Mouse (Mus musculus) hindbrain, embryonic 12.5 days (tissue): ENCODE results near the gene Prkca. TPM values are rescaled to one million over a fixed set of nuclear protein-coding genes. Genes with fewer than 3 reads are reported as not detected.

Experiments
- ATAC-seq: fragments of 200-750 bp; cut with Nextera tagmentation; 2 replicates; pipeline ENCODE4 v1.8.0; 2017; ENCODE audit warnings: moderate TSS enrichment; ENCODE audit not compliant: low FRiP score
- H3K27ac ChIP-seq: fragments of 300-500 bp; sonication (generic); 2 replicates; pipeline ENCODE4 v1.5.1; 2016; ENCODE audit warnings: mild to moderate bottlenecking
- H3K27me3 ChIP-seq: fragments of 300-500 bp; sonication (generic); 2 replicates; pipeline ENCODE4 v1.6.1; 2016; ENCODE audit warnings: mild to moderate bottlenecking
- H3K36me3 ChIP-seq: fragments of 300-500 bp; sonication (generic); 2 replicates; pipeline ENCODE4 v1.6.1; 2016; ENCODE audit warnings: mild to moderate bottlenecking
- H3K4me1 ChIP-seq: fragments of 300-500 bp; sonication (generic); 2 replicates; pipeline ENCODE4 v1.6.1; 2016
- H3K4me2 ChIP-seq: fragments of 300-500 bp; sonication (generic); replicated peaks from 2 replicates; pipeline ENCODE4 v1.6.1; 2016; ENCODE audit warnings: mild to moderate bottlenecking
- H3K4me3 ChIP-seq: fragments of 300-500 bp; sonication (generic); 2 replicates; pipeline ENCODE4 v1.5.1; 2016; ENCODE audit warnings: mild to moderate bottlenecking
- H3K9ac ChIP-seq: fragments of 300-500 bp; sonication (generic); 2 replicates; pipeline ENCODE4 v1.6.1; 2016; ENCODE audit warnings: mild to moderate bottlenecking, moderate library complexity
- H3K9me3 ChIP-seq: fragments of 300-500 bp; sonication (generic); replicated peaks from 2 replicates; pipeline ENCODE4 v1.6.1; 2016; ENCODE audit warnings: mild to moderate bottlenecking
- WGBS: fragments of 180-500 bp; shearing (Covaris S2); methylation state at CpG from one replicate; pipeline ENCODE4 v1.1.7; 2016; 5-methylcytosine and 5-hydroxymethylcytosine counted together
- polyA plus RNA-seq: library from polyadenylated mRNA; unstranded; fragments of >200 nt; fragmentation: Nextera tagmentation; extraction: Ambion mirVana; gene quantifications from 2 replicates; pipeline ENCODE4 v1.2.1, GENCODE M21; 2016

Prkca gene
- polyA plus RNA-seq, 1 experiment from 2014 or later = 8.3 TPM

GRCm38 (mm10) chr11:108267825-108268224 lies 75.9 kb downstream of the Prkca start:
- Histone ChIP-seq H3K9ac (no peak overlapping the region), H3K4me3 (no peak overlapping the region), H3K36me3 (no peaks in the 10 kb centered on the region), H3K4me1 (peaks cover 27% of the 10 kb centered on the region), H3K27ac (no peak overlapping the region), H3K4me2 (no peak overlapping the region), H3K27me3 (no peaks in the 10 kb centered on the region), H3K9me3 (no peaks in the 10 kb centered on the region)
- WGBS = 76% methylated on average over 7 of the region's 7 CpGs
- no peak for ATAC-seq

- H3K9me3 ChIP-seq = no peaks in the 10 kb centered on the region
- no peaks in the 10 kb centered on the region for H3K27me3 ChIP-seq
- no peak overlapping the region for H3K27ac ChIP-seq
- ATAC-seq = no peak
- H3K36me3 ChIP-seq = no peaks in the 10 kb centered on the region
- WGBS = 84% methylated on average over 3 of the region's 3 CpGs
- no peak overlapping the region for H3K4me3 ChIP-seq
- H3K4me1 ChIP-seq = peaks cover 27% of the 10 kb centered on the region
- H3K9ac ChIP-seq = no peak overlapping the region
- no peak overlapping the region for H3K4me2 ChIP-seq
Observed at GRCm38 (mm10) chr11:108267066-108267465, 76.7 kb downstream of the Prkca start.

GRCm38 (mm10) chr11:108263868-108264267 lies 79.9 kb downstream of the Prkca start:
- ATAC-seq = no peak
- WGBS = 70% methylated on average over 1 of the region's 1 CpGs

DNA sequence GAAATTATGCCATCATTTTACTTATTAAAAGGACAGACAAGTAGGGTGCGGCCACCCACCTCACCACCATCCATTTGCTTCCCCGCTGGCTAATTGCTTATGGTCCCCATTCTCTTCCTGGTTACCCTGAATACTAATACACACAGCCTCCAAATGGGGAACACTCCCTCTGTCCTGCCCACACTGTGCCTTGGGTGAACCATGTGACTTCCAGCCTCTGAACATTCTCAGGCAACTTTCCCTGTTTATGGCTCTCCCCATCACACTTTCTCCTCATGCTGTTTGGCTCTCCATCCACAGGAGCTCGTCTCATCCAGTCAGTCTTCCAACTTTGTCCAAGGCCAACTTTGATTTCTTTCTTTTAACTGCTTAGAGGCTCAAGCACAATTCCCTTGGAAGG lies 80.3 kb downstream of the Prkca start:
- WGBS = 76% methylated on average over 3 of the region's 3 CpGs
- ATAC-seq = no peak
- no peaks in the 10 kb centered on the region for H3K9me3 ChIP-seq
- no peak overlapping the region for H3K4me2 ChIP-seq
- no peaks in the 10 kb centered on the region for H3K36me3 ChIP-seq
- no peak overlapping the region for H3K27ac ChIP-seq
- peaks cover 19% of the 10 kb centered on the region for H3K4me1 ChIP-seq
- H3K9ac ChIP-seq = no peak overlapping the region
- H3K27me3 ChIP-seq = no peaks in the 10 kb centered on the region
- no peak overlapping the region for H3K4me3 ChIP-seq

More at GRCm38 (mm10) chr11:108263868-108264267, 79.9 kb downstream of the Prkca start:
- Histone ChIP-seq H3K9ac (no peak overlapping the region), H3K36me3 (no peaks in the 10 kb centered on the region), H3K27ac (no peak overlapping the region), H3K9me3 (no peaks in the 10 kb centered on the region), H3K4me3 (no peak overlapping the region), H3K4me2 (no peak overlapping the region), H3K4me1 (peaks cover 23% of the 10 kb centered on the region), H3K27me3 (no peaks in the 10 kb centered on the region)

DNA sequence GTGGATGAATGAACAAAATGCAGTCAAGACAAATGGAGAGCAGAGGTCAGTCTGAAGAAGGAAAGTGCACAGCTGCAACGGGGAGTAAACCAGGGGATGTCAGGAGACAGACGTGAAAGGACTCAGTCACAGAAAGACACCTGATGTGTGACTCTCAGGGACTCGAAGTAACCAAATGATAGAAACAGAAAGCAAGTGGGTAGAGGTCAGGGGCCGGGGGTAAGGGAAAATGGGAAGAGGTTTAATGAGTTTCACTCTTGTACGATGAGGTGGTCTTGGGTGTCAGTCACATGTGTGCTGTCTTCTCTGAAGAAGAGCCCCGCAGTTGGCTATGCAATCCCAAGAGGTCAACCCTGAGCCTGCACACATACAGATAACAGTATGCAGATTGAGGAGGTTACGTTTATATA lies 82.0 kb downstream of the Prkca start:
- no peak overlapping the region for H3K4me2 ChIP-seq
- no peaks in the 10 kb centered on the region for H3K9me3 ChIP-seq
- WGBS = 39% methylated on average over 7 of the region's 7 CpGs
- H3K27ac ChIP-seq = no peak overlapping the region
- H3K9ac ChIP-seq = no peak overlapping the region
- H3K27me3 ChIP-seq = no peaks in the 10 kb centered on the region
- no peak for ATAC-seq
- peaks cover 10% of the 10 kb centered on the region; the same call in 1 of the 2 replicates for H3K4me1 ChIP-seq
- no peak overlapping the region for H3K4me3 ChIP-seq
- no peaks in the 10 kb centered on the region for H3K36me3 ChIP-seq

DNA sequence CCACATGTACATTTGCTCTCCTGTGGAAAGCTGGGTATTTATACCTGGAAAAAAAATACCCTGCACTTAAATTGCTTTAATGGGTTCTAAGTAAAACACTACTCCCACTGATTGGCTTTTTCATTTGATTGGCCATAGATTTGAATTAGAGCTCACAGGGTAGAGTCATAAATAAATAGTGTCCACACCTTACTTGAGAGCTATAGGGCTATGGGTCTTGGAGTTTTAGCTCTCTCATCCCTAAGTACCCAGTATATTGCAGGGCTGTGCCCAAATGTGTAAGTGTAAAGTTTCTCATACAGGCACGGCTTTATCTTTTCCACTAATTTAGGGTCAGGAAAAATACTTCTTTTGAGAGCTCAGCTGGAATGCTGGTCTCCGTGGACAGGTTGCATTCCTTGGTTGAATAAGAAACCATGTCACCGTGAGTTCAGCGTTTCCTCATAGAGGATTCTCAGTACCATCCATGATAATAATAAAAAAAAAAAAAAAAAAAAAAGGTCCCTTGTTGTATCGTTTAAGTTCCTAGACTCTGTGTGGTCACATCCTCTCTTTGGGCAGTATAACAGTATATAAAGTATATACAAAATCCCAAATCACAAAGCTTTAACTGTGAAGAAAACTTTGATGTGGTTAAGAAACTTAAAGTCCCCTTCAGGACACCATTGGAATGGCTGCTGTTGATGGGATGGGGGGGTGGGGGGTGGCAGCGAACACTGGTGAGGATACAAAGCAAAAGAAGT lies 82.8 kb downstream of the Prkca start:
- Histone ChIP-seq H3K9me3 (no peaks in the 10 kb centered on the region), H3K4me2 (no peak overlapping the region), H3K27me3 (no peaks in the 10 kb centered on the region), H3K4me1 (peaks cover 10% of the 10 kb centered on the region; the same call in 1 of the 2 replicates), H3K4me3 (no peak overlapping the region), H3K27ac (no peak overlapping the region), H3K36me3 (no peaks in the 10 kb centered on the region), H3K9ac (no peak overlapping the region)
- no peak for ATAC-seq
- WGBS = 70% methylated on average over 6 of the region's 6 CpGs

DNA sequence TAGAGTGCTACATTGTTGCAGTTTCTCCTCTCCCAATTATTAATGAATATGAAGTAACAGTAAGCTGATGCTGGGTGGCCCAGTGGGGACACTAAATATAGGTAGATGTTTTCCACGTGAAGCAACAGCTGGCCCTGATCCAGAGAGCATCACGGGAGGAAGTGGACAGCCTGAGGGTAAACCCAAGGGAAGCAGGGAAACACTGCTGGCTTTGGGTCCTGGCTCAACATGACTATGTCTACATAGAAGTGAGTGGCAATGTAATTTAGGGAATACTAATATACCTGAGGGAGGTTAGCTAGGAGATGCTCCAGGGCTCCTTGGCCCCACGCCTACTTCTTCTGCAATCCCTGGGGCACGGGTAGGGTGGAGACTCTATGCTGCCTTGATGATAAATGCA lies 84.3 kb downstream of the Prkca start:
- ATAC-seq = no peak
- no peak overlapping the region for H3K27ac ChIP-seq
- H3K9ac ChIP-seq = no peak overlapping the region
- H3K36me3 ChIP-seq = no peaks in the 10 kb centered on the region
- H3K4me1 ChIP-seq = peaks cover 10% of the 10 kb centered on the region; the same call in 1 of the 2 replicates
- no peak overlapping the region for H3K4me3 ChIP-seq
- H3K27me3 ChIP-seq = no peaks in the 10 kb centered on the region; the same call in 1 of the 2 replicates
- no peak overlapping the region for H3K4me2 ChIP-seq
- 77% methylated on average over 4 of the region's 4 CpGs for WGBS
- no peaks in the 10 kb centered on the region for H3K9me3 ChIP-seq

DNA sequence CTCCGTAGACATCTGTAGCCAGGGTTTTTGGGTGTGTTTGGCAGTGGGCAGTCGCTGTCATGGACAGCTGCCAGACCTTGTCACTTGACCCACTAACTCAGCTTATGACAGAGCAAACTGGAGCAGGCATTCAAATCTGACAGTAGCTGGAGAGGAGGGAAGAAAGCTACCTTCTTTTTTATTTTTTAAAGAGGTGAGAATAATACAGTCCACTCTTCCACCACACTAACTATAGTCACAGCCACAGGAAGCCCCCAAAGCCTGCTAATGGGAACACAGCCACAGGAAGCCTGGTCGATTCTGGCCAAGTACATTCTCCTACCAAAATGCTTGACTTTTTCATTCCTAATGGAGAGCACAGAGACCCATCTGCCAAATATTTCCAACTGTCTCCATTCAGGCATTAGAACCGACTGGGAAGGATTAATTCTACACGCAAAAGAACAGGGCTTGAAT lies 84.9 kb downstream of the Prkca start:
- H3K36me3 ChIP-seq = no peaks in the 10 kb centered on the region
- 82% methylated on average over 5 of the region's 5 CpGs for WGBS
- no peak for ATAC-seq

DNA sequence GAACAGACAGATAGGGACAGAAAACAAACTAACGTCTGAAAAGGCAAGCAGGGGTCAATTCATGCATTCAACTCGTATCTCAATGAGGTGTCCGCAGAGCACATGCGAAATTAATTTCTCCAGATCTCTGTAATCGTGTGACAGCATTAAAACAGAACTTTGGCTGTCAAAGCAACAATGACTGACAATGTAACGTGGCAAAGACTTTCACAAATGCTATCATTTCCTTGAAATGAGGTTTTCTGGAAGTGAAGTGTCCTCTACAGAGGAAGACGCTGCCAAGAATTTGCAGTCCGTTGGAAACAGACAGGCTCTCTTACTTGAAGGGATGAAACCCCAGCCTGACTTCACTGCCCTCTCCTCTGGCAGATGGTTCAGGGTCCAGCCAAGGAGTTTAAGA lies 85.8 kb downstream of the Prkca start:
- H3K9ac ChIP-seq = no peak overlapping the region

More for the DNA sequence above, 84.9 kb downstream of the Prkca start:
- H3K27me3 ChIP-seq = no peaks in the 10 kb centered on the region; the same call in 1 of the 2 replicates
- H3K27ac ChIP-seq = no peak overlapping the region
- H3K4me2 ChIP-seq = no peak overlapping the region
- H3K9ac ChIP-seq = no peak overlapping the region
- peaks cover 10% of the 10 kb centered on the region; the same call in 1 of the 2 replicates for H3K4me1 ChIP-seq
- no peak overlapping the region for H3K4me3 ChIP-seq
- H3K9me3 ChIP-seq = no peaks in the 10 kb centered on the region

DNA sequence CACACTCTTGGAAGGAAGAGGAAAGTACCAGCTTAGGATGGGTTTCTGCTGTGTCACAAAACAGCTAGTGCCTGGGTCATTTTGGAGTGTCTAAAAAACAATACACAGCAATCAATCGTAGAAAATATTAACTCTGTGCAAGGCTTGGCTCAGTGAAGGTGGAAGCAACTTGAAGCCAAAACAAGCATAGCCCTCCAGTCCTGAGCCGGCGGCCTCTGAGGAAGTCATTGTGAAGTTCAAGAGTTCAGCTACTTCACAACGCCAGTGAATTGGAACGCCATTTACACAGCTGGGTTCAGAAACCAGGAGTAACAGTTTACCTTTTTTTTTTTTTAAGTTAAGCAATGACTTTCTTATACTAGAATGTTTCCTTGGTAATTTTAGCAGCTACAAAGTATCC lies 89.0 kb downstream of the Prkca start:
- no peaks in the 10 kb centered on the region; the same call in 1 of the 2 replicates for H3K27me3 ChIP-seq
- no peak for ATAC-seq
- no peaks in the 10 kb centered on the region for H3K9me3 ChIP-seq
- H3K4me3 ChIP-seq = no peak overlapping the region
- H3K9ac ChIP-seq = no peak overlapping the region
- 0 out of 2 replicates have a peak, but pooled peaks cover 4% of the 10 kb centered on the region for H3K4me1 ChIP-seq
- no peak overlapping the region for H3K27ac ChIP-seq
- WGBS = 83% methylated on average over 5 of the region's 5 CpGs
- no peak overlapping the region for H3K4me2 ChIP-seq
- H3K36me3 ChIP-seq = no peaks in the 10 kb centered on the region

More for the DNA sequence above, 85.8 kb downstream of the Prkca start:
- Histone ChIP-seq H3K4me2 (no peak overlapping the region), H3K27ac (no peak overlapping the region), H3K4me1 (peaks cover 10% of the 10 kb centered on the region; the same call in 1 of the 2 replicates), H3K36me3 (no peaks in the 10 kb centered on the region), H3K27me3 (no peaks in the 10 kb centered on the region; the same call in 1 of the 2 replicates), H3K9me3 (no peaks in the 10 kb centered on the region), H3K4me3 (no peak overlapping the region)
- ATAC-seq = no peak
- WGBS = 78% methylated on average over 8 of the region's 8 CpGs

DNA sequence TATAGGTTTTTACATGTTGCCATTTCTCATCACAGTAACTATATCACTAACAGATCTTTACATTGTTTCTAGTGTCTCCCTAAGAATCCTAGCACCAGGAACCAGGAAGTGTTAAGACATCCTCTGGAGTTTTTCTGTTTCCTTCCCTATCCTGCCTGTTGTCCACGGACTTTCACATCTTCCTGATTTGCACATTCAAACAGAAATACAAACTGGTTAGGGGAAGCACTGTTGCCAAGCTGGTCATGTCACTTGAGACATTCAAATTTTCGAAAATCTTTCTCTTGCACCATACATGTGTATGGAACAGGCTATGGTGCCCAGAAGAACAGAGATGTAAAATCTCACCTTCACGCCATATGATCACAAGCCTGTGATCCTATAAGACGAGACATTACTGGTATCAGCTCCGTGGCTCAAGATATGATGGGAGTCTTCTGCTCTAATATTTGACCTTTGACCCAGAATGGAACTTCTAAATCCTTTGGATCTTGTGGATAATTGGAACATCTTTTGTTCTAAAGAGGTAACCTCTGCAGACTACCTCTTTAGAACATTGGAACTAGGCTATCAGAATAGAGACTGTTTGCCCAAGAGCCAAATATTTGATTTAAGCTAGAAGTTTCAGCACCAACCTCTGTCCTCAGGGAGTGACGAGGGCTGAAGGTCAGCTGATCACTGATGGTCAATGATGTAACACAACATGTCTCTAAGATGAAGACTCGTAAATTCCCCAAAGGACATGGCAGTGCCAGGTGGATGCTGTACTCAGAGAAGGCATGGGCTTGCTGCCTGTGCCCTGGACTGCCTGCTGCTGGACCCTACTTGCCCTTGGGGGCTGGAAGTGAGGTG lies 91.6 kb downstream of the Prkca start:
- no peaks in the 10 kb centered on the region for H3K9me3 ChIP-seq
- no peaks in the 10 kb centered on the region for H3K36me3 ChIP-seq
- 91% methylated on average over 7 of the region's 7 CpGs for WGBS
- 0 out of 2 replicates have a peak, but pooled peaks cover 2% of the 10 kb centered on the region for H3K4me1 ChIP-seq
- H3K27me3 ChIP-seq = no peaks in the 10 kb centered on the region; the same call in 1 of the 2 replicates
- H3K27ac ChIP-seq = no peak overlapping the region
- no peak overlapping the region for H3K9ac ChIP-seq
- ATAC-seq = no peak
- H3K4me3 ChIP-seq = no peak overlapping the region
- no peak overlapping the region for H3K4me2 ChIP-seq
